Mouse (Mus musculus) embryonic facial prominence, embryonic 10.5 days (tissue): ENCODE results near the gene Bahcc1. TPM values are rescaled to one million over a fixed set of nuclear protein-coding genes. Genes with fewer than 3 reads are reported as not detected.

Experiments
- DNase-seq: peaks from one replicate; pipeline ENCODE4 v3.0.0-alpha.2; 2017; ENCODE audit warnings: low spot score
- H3K27ac ChIP-seq: fragments of 300-500 bp; sonication (generic); replicated peaks from 2 replicates; pipeline ENCODE4 v1.5.1; 2016; ENCODE audit warnings: mild to moderate bottlenecking
- H3K27me3 ChIP-seq: fragments of 300-500 bp; sonication (generic); replicated peaks from 2 replicates; pipeline ENCODE4 v1.6.1; 2016; ENCODE audit warnings: low read depth, mild to moderate bottlenecking; ENCODE audit not compliant: poor library complexity, severe bottlenecking
- H3K36me3 ChIP-seq: fragments of 300-500 bp; sonication (generic); replicated peaks from 2 replicates; pipeline ENCODE4 v1.6.1; 2016; ENCODE audit warnings: mild to moderate bottlenecking, moderate library complexity
- H3K4me1 ChIP-seq: fragments of 300-500 bp; sonication (generic); 2 replicates; pipeline ENCODE4 v1.6.1; 2016
- H3K4me3 ChIP-seq: fragments of 300-500 bp; sonication (generic); 2 replicates; pipeline ENCODE4 v1.5.1; 2016; ENCODE audit warnings: mild to moderate bottlenecking, moderate library complexity
- H3K9me3 ChIP-seq: fragments of 300-500 bp; sonication (generic); 2 replicates; pipeline ENCODE4 v1.6.1; 2016; ENCODE audit warnings: mild to moderate bottlenecking
- WGBS: fragments of 180-500 bp; shearing (Covaris S2); methylation state at CpG from one replicate; pipeline ENCODE4 v1.1.7; 2016; 5-methylcytosine and 5-hydroxymethylcytosine counted together
- polyA plus RNA-seq: library from polyadenylated mRNA; unstranded; fragments of >200 nt; fragmentation: Nextera tagmentation; extraction: Ambion mirVana; gene quantifications from 2 replicates; pipeline ENCODE4 v1.2.1, GENCODE M21; 2016

Gene Bahcc1
- polyA plus RNA-seq = 18.0 and 18.4 TPM in 2 replicates

GRCm38 (mm10) chr11:120232230-120233097, at the start of gene Bahcc1:
Gene Bahcc1 (plus strand): TSS chr11:120232947.
- peak; percentile 100 for DNase-seq
- peaks cover 58% of the 10 kb centered on the region for H3K4me1 ChIP-seq

GRCm38 (mm10) chr11:120183180-120183579, 49.6 kb upstream of the Bahcc1 start:
- DNase-seq = no peak
- Histone ChIP-seq H3K9me3 (no peaks in the 10 kb centered on the region), H3K4me3 (peak overlapping the region; percentile 96), H3K4me1 (peaks cover 74% of the 10 kb centered on the region), H3K27me3 (no peaks in the 10 kb centered on the region), H3K36me3 (peaks cover 24% of the 10 kb centered on the region), H3K27ac (peak overlapping the region; percentile 100)
- WGBS = 30% methylated on average over 1 of the region's 1 CpGs

More at GRCm38 (mm10) chr11:120232230-120233097, at the start of gene Bahcc1:
- peak within 1 kb of the TSS; percentile 100 for H3K27ac ChIP-seq
- no peaks in the 10 kb centered on the region for H3K9me3 ChIP-seq
- no peaks in the 10 kb centered on the region for H3K27me3 ChIP-seq
- peaks cover 8% of the 10 kb centered on the region for H3K36me3 ChIP-seq
- peak within 1 kb of the TSS; percentile 85 for H3K4me3 ChIP-seq
- 2% methylated on average over 36 of the region's 36 CpGs for WGBS

GRCm38 (mm10) chr11:120183708-120184107, 49.0 kb upstream of the Bahcc1 start:
- peak overlapping the region; percentile 100 for H3K27ac ChIP-seq
- no peaks in the 10 kb centered on the region for H3K27me3 ChIP-seq
- peaks cover 26% of the 10 kb centered on the region for H3K36me3 ChIP-seq
- no peaks in the 10 kb centered on the region for H3K9me3 ChIP-seq
- WGBS = 9% methylated on average over 11 of the region's 11 CpGs
- peaks cover 74% of the 10 kb centered on the region for H3K4me1 ChIP-seq
- DNase-seq = peak; percentile 60
- H3K4me3 ChIP-seq = peak overlapping the region; percentile 96

GRCm38 (mm10) chr11:120184371-120185315, 48.1 kb upstream of the Bahcc1 start:
- H3K27ac ChIP-seq = peak overlapping the region; percentile 100
- peak overlapping the region; percentile 96 for H3K4me3 ChIP-seq
- no peaks in the 10 kb centered on the region for H3K27me3 ChIP-seq
- peaks cover 70% of the 10 kb centered on the region for H3K4me1 ChIP-seq
- peak; percentile 77 for DNase-seq
- H3K9me3 ChIP-seq = no peaks in the 10 kb centered on the region
- peaks cover 26% of the 10 kb centered on the region for H3K36me3 ChIP-seq
- WGBS = under 1% methylated on average over 16 of the region's 16 CpGs

GRCm38 (mm10) chr11:120185316-120186141, 47.2 kb upstream of the Bahcc1 start:
- WGBS = under 1% methylated on average over 54 of the region's 54 CpGs
- Histone ChIP-seq H3K4me1 (peaks cover 71% of the 10 kb centered on the region), H3K4me3 (peak overlapping the region; percentile 96), H3K9me3 (no peaks in the 10 kb centered on the region), H3K27me3 (no peaks in the 10 kb centered on the region), H3K36me3 (peaks cover 26% of the 10 kb centered on the region), H3K27ac (peak overlapping the region; percentile 100)
- DNase-seq = peak; percentile 84

- 0 out of 2 replicates have a peak, but pooled peaks cover 5% of the 10 kb centered on the region for H3K27me3 ChIP-seq
- DNase-seq = no peak
- WGBS = 4% methylated on average over 18 of the region's 18 CpGs
- H3K36me3 ChIP-seq = peaks cover 26% of the 10 kb centered on the region
- H3K9me3 ChIP-seq = no peaks in the 10 kb centered on the region
- peak overlapping the region; percentile 96 for H3K4me3 ChIP-seq
- peaks cover 77% of the 10 kb centered on the region for H3K4me1 ChIP-seq
- H3K27ac ChIP-seq = peak overlapping the region; percentile 100
Measured at GRCm38 (mm10) chr11:120186145-120186740, 46.5 kb upstream of the Bahcc1 start.

GRCm38 (mm10) chr11:120186821-120187235, 45.9 kb upstream of the Bahcc1 start:
- Histone ChIP-seq H3K27ac (peak overlapping the region; percentile 100), H3K4me3 (peak overlapping the region; percentile 96), H3K36me3 (peaks cover 26% of the 10 kb centered on the region), H3K9me3 (no peaks in the 10 kb centered on the region), H3K4me1 (peaks cover 77% of the 10 kb centered on the region), H3K27me3 (peaks cover 9% of the 10 kb centered on the region; the same call in 1 of the 2 replicates)
- WGBS = under 1% methylated on average over 20 of the region's 20 CpGs
- peak; percentile 74 for DNase-seq

GRCm38 (mm10) chr11:120187236-120188101, 45.3 kb upstream of the Bahcc1 start:
- Histone ChIP-seq H3K36me3 (peaks cover 26% of the 10 kb centered on the region), H3K27me3 (peaks cover 9% of the 10 kb centered on the region; the same call in 1 of the 2 replicates), H3K4me1 (peaks cover 75% of the 10 kb centered on the region), H3K4me3 (peak overlapping the region; percentile 96), H3K9me3 (no peaks in the 10 kb centered on the region), H3K27ac (peak overlapping the region; percentile 100)
- peak; percentile 69 for DNase-seq
- WGBS = under 1% methylated on average over 43 of the region's 43 CpGs

GRCm38 (mm10) chr11:120188102-120188480, 44.7 kb upstream of the Bahcc1 start:
- Histone ChIP-seq H3K27me3 (peaks cover 9% of the 10 kb centered on the region; the same call in 1 of the 2 replicates), H3K36me3 (peaks cover 26% of the 10 kb centered on the region), H3K4me1 (peaks cover 68% of the 10 kb centered on the region), H3K27ac (peak overlapping the region; percentile 100), H3K4me3 (peak overlapping the region; percentile 96), H3K9me3 (no peaks in the 10 kb centered on the region)
- peak; percentile 64 for DNase-seq
- under 1% methylated on average over 24 of the region's 24 CpGs for WGBS

- WGBS = under 1% methylated on average over 41 of the region's 41 CpGs
Measured at GRCm38 (mm10) chr11:120188481-120189441, 44.0 kb upstream of the Bahcc1 start.

More at GRCm38 (mm10) chr11:120188481-120189441, 44.0 kb upstream of the Bahcc1 start:
- peak overlapping the region; percentile 96 for H3K4me3 ChIP-seq
- H3K27ac ChIP-seq = peak overlapping the region; percentile 100
- peaks cover 62% of the 10 kb centered on the region for H3K4me1 ChIP-seq
- H3K36me3 ChIP-seq = peaks cover 26% of the 10 kb centered on the region
- DNase-seq = peak; percentile 76
- H3K27me3 ChIP-seq = peaks cover 9% of the 10 kb centered on the region; the same call in 1 of the 2 replicates
- no peaks in the 10 kb centered on the region for H3K9me3 ChIP-seq
